Mouse (Mus musculus) heart, embryonic 16.5 days (tissue): ENCODE measurements at regions not wholly inside any gene's neighbourhood (a gene's known extent, or its start where the extent isn't known, plus 50 kb on each side); places are given as distances from the start of the nearest gene placed in this dataset.

Experiments
- ATAC-seq: fragments of 200-750 bp; cut with Nextera tagmentation; replicated peaks from 2 replicates; pipeline ENCODE4 v1.8.0; 2017; ENCODE audit warnings: moderate number of reproducible peaks; ENCODE audit not compliant: insufficient read depth, low FRiP score; ENCODE audit errors: extremely low read depth
- H3K27ac ChIP-seq: fragments of 300-500 bp; sonication (generic); 2 replicates; pipeline ENCODE4 v1.5.1; 2014; ENCODE audit warnings: mild to moderate bottlenecking, low read length, control low read depth, moderate library complexity
- H3K27me3 ChIP-seq: fragments of 300-500 bp; sonication (generic); 2 replicates; pipeline ENCODE4 v1.6.1; 2014; ENCODE audit warnings: low read length, mixed read lengths; ENCODE audit not compliant: control insufficient read depth, insufficient read depth
- H3K36me3 ChIP-seq: fragments of 300-500 bp; sonication (generic); 2 replicates; pipeline ENCODE4 v1.6.1; 2014; ENCODE audit not compliant: control insufficient read depth, insufficient read depth
- H3K4me1 ChIP-seq: fragments of 300-500 bp; sonication (generic); 2 replicates; pipeline ENCODE4 v1.6.1; 2014; ENCODE audit warnings: low read length, mixed read lengths; ENCODE audit not compliant: control insufficient read depth, insufficient read depth
- H3K4me2 ChIP-seq: fragments of 300-500 bp; sonication (generic); 2 replicates; pipeline ENCODE4 v1.6.1; 2014; ENCODE audit warnings: low read depth, mild to moderate bottlenecking, control low read depth, low read length
- H3K4me3 ChIP-seq: fragments of 300-500 bp; sonication (generic); 2 replicates; pipeline ENCODE4 v1.5.1; 2014; ENCODE audit warnings: mild to moderate bottlenecking, control low read depth, low read length
- H3K9ac ChIP-seq: fragments of 300-500 bp; sonication (generic); 2 replicates; pipeline ENCODE4 v1.6.1; 2014; ENCODE audit warnings: low read length, control low read depth
- H3K9me3 ChIP-seq: fragments of 300-500 bp; sonication (generic); replicated peaks from 2 replicates; pipeline ENCODE4 v1.6.1; 2016; ENCODE audit warnings: low read length; ENCODE audit not compliant: control insufficient read depth
- WGBS: fragments of 180-500 bp; shearing (Covaris S2); extraction: QIAGEN DNeasy Blood & Tissue Kit; methylation state at CpG from one replicate; pipeline ENCODE4 v1.1.7; 2014; 5-methylcytosine and 5-hydroxymethylcytosine counted together

GRCm38 (mm10) chr2:50535085-50535878 lies 238.7 kb upstream of the Mmadhc start:
- WGBS: 50% methylated on average over 4 of the region's 4 CpGs
- H3K4me3 ChIP-seq: no peak overlapping the region
- H3K27me3 ChIP-seq: no peaks in the 10 kb centered on the region
- H3K36me3 ChIP-seq: no peaks in the 10 kb centered on the region
- no peak for ATAC-seq
- no peaks in the 10 kb centered on the region for H3K9me3 ChIP-seq
- H3K9ac ChIP-seq: no peak overlapping the region
- no peaks in the 10 kb centered on the region for H3K4me1 ChIP-seq
- H3K27ac ChIP-seq: no peak overlapping the region
- no peak overlapping the region for H3K4me2 ChIP-seq

- Histone ChIP-seq H3K36me3 (no peaks in the 10 kb centered on the region), H3K9me3 (no peaks in the 10 kb centered on the region), H3K9ac (no peak overlapping the region), H3K27ac (no peak overlapping the region), H3K4me2 (no peak overlapping the region), H3K27me3 (no peaks in the 10 kb centered on the region), H3K4me3 (no peak overlapping the region), H3K4me1 (no peaks in the 10 kb centered on the region)
- no peak for ATAC-seq
- WGBS: 91% methylated on average over 2 of the region's 2 CpGs
Measured at GRCm38 (mm10) chr2:50533702-50534101, 237.1 kb upstream of the Mmadhc start.

GRCm38 (mm10) chr2:50527425-50527824 lies 230.8 kb upstream of the Mmadhc start:
- Histone ChIP-seq H3K4me2 (no peak overlapping the region), H3K9me3 (no peaks in the 10 kb centered on the region), H3K4me3 (no peak overlapping the region), H3K9ac (no peak overlapping the region), H3K4me1 (no peaks in the 10 kb centered on the region), H3K27me3 (no peaks in the 10 kb centered on the region), H3K27ac (no peak overlapping the region), H3K36me3 (no peaks in the 10 kb centered on the region)
- no peak for ATAC-seq

GRCm38 (mm10) chr2:50524838-50525615 lies 228.4 kb upstream of the Mmadhc start:
- Histone ChIP-seq H3K4me1 (no peaks in the 10 kb centered on the region), H3K4me2 (no peak overlapping the region), H3K9me3 (no peaks in the 10 kb centered on the region), H3K9ac (no peak overlapping the region), H3K27ac (no peak overlapping the region), H3K36me3 (no peaks in the 10 kb centered on the region), H3K27me3 (no peaks in the 10 kb centered on the region), H3K4me3 (no peak overlapping the region)
- 81% methylated on average over 10 of the region's 10 CpGs for WGBS
- ATAC-seq: no peak

GRCm38 (mm10) chr2:50520169-50520568 lies 223.6 kb upstream of the Mmadhc start:
- Histone ChIP-seq H3K4me3 (no peak overlapping the region), H3K4me2 (peak overlapping the region; percentile 16; the same call in 1 of the 2 replicates)

GRCm38 (mm10) chr2:50519129-50519504 lies 222.5 kb upstream of the Mmadhc start:
- Histone ChIP-seq H3K36me3 (no peaks in the 10 kb centered on the region), H3K9me3 (no peaks in the 10 kb centered on the region)
- no peak for ATAC-seq

More at GRCm38 (mm10) chr2:50520169-50520568, 223.6 kb upstream of the Mmadhc start:
- Histone ChIP-seq H3K27me3 (no peaks in the 10 kb centered on the region), H3K9me3 (no peaks in the 10 kb centered on the region), H3K27ac (no peak overlapping the region), H3K9ac (no peak overlapping the region), H3K36me3 (no peaks in the 10 kb centered on the region), H3K4me1 (no peaks in the 10 kb centered on the region)
- no peak for ATAC-seq
- WGBS: 23% methylated on average over 8 of the region's 8 CpGs

GRCm38 (mm10) chr2:50518371-50519128 lies 221.9 kb upstream of the Mmadhc start:
- H3K27me3 ChIP-seq: no peaks in the 10 kb centered on the region
- H3K9me3 ChIP-seq: no peaks in the 10 kb centered on the region
- no peak overlapping the region for H3K4me3 ChIP-seq
- no peak overlapping the region for H3K27ac ChIP-seq
- no peak for ATAC-seq
- no peak overlapping the region for H3K9ac ChIP-seq
- H3K4me1 ChIP-seq: no peaks in the 10 kb centered on the region
- WGBS: 37% methylated on average over 10 of the region's 10 CpGs
- no peak overlapping the region for H3K4me2 ChIP-seq
- no peaks in the 10 kb centered on the region for H3K36me3 ChIP-seq

More at GRCm38 (mm10) chr2:50519129-50519504, 222.5 kb upstream of the Mmadhc start:
- Histone ChIP-seq H3K4me3 (no peak overlapping the region), H3K27me3 (no peaks in the 10 kb centered on the region), H3K9ac (no peak overlapping the region), H3K4me1 (no peaks in the 10 kb centered on the region), H3K4me2 (no peak overlapping the region), H3K27ac (no peak overlapping the region)
- 71% methylated on average over 1 of the region's 1 CpGs for WGBS

- no peak overlapping the region for H3K9ac ChIP-seq
- WGBS: 93% methylated on average over 4 of the region's 4 CpGs
- H3K36me3 ChIP-seq: no peaks in the 10 kb centered on the region
- peaks cover 2% of the 10 kb centered on the region; the same call in 1 of the 2 replicates for H3K9me3 ChIP-seq
- H3K4me2 ChIP-seq: no peak overlapping the region
- H3K27ac ChIP-seq: no peak overlapping the region
- no peak for ATAC-seq
- no peak overlapping the region for H3K4me3 ChIP-seq
- no peaks in the 10 kb centered on the region for H3K27me3 ChIP-seq
- H3K4me1 ChIP-seq: no peaks in the 10 kb centered on the region
Measured at GRCm38 (mm10) chr2:50513276-50513675, 216.7 kb upstream of the Mmadhc start.
